Mouse (Mus musculus): Measurements from ENCODE around the gene Cyp2c23. TPM values are rescaled to one million over a fixed set of nuclear protein-coding genes. Genes with fewer than 3 reads are reported as not detected.

Cyp2c23 gene
- polyA plus RNA-seq, 2 experiments: 10.5 to 20.7 TPM

- DNase-seq (ENCODE audit: low read depth in 3 of 3, low spot score in 3 of 3) (no peak), ATAC-seq (ENCODE audit: insufficient read depth) (peak; percentile 54)
- H3K9me3 ChIP-seq (ENCODE audit: control insufficient read depth, low read length): no peaks in the 10 kb centered on the region
- H3K4me1 ChIP-seq (replicated peaks; ENCODE audit: control insufficient read depth in 2 of 2, insufficient read depth in 2 of 2, low read length in 1 of 2): peaks cover 0 to 14% of the 10 kb centered on the region in 2 experiments; a peak in 3 of 4 replicates
- peak overlapping the region; percentile 35 for H3K9ac ChIP-seq (replicated peaks)
- no peak for TF ChIP-seq EP300 (IDR thresholded peaks at IDR 0.05; ENCODE audit: low read depth)
- H3K27ac ChIP-seq: no peak overlapping the region
- H3K36me3 ChIP-seq (replicated peaks; ENCODE audit: control insufficient read depth, insufficient read depth, low read depth): no peaks in the 10 kb centered on the region; the same call in 1 of the 2 replicates
- peak overlapping the region; percentile 58 to 66 for H3K4me3 ChIP-seq (ENCODE audit: insufficient read depth in 1 of 2, low read depth in 2 of 2, low read length in 2 of 2)
- WGBS (ENCODE audit: insufficient replicate concordance): 10% methylated on average over 4 of the region's 4 CpGs
- H3K4me2 ChIP-seq (ENCODE audit: low read depth): peak overlapping the region; percentile 78
- no peaks in the 10 kb centered on the region for H3K27me3 ChIP-seq (ENCODE audit: control insufficient read depth, insufficient read depth, low read length)
Observed at GRCm38 (mm10) chr19:44069914-44070232, 40.9 kb upstream of the Cyp2c23 start.

GRCm38 (mm10) chr19:44069121-44069913 is 40.3 kb upstream of the Cyp2c23 start, which contains the start of gene Erlin1:
TSS of gene Erlin1 (minus strand) at chr19:44069785.
- Histone ChIP-seq H3K36me3 (replicated peaks; ENCODE audit: control insufficient read depth, insufficient read depth, low read depth) (no peaks in the 10 kb centered on the region; the same call in 1 of the 2 replicates), H3K9ac (replicated peaks) (peak within 1 kb of the TSS; percentile 52), H3K4me1 (replicated peaks; ENCODE audit: control insufficient read depth in 2 of 2, insufficient read depth in 2 of 2, low read length in 1 of 2) (peaks cover 0 to 14% of the 10 kb centered on the region in 2 experiments; a peak in 3 of 4 replicates), H3K9me3 (ENCODE audit: control insufficient read depth, low read length) (no peaks in the 10 kb centered on the region), H3K4me2 (ENCODE audit: low read depth) (peak within 1 kb of the TSS; percentile 78), H3K4me3 (ENCODE audit: insufficient read depth in 1 of 2, low read depth in 2 of 2, low read length in 2 of 2) (peak within 1 kb of the TSS; percentile 58 to 66), H3K27me3 (ENCODE audit: control insufficient read depth, insufficient read depth, low read length) (no peaks in the 10 kb centered on the region), H3K27ac (no peak within 1 kb of the TSS)
- TF ChIP-seq CTCF (IDR thresholded peaks at IDR 0.05; ENCODE audit: low read depth) (no peak), EP300 (IDR thresholded peaks at IDR 0.05; ENCODE audit: low read depth) (no peak)
- WGBS (ENCODE audit: insufficient replicate concordance): 1% methylated on average over 75 of the region's 75 CpGs
- DNase-seq (ENCODE audit: low read depth in 3 of 3, low spot score in 3 of 3) (peak; percentile 55 to 66 (median 59)), ATAC-seq (ENCODE audit: insufficient read depth) (peak; percentile 85)

- ATAC-seq (ENCODE audit: insufficient read depth): no peak
- H3K4me2 ChIP-seq (ENCODE audit: low read depth): peak overlapping the region; percentile 78
- 28% methylated on average over 4 of the region's 4 CpGs for WGBS (ENCODE audit: insufficient replicate concordance)
- no peak overlapping the region for H3K27ac ChIP-seq
- no peaks in the 10 kb centered on the region for H3K9me3 ChIP-seq (ENCODE audit: control insufficient read depth, low read length)
- TF ChIP-seq CTCF (IDR thresholded peaks at IDR 0.05; ENCODE audit: low read depth) (no peak), EP300 (IDR thresholded peaks at IDR 0.05; ENCODE audit: low read depth) (no peak)
- no peaks in the 10 kb centered on the region for H3K27me3 ChIP-seq (ENCODE audit: control insufficient read depth, insufficient read depth, low read length)
- no peaks in the 10 kb centered on the region; the same call in 1 of the 2 replicates for H3K36me3 ChIP-seq (replicated peaks; ENCODE audit: control insufficient read depth, insufficient read depth, low read depth)
- H3K9ac ChIP-seq (replicated peaks): no peak overlapping the region
- H3K4me1 ChIP-seq (replicated peaks; ENCODE audit: control insufficient read depth in 2 of 2, insufficient read depth in 2 of 2, low read length in 1 of 2): peaks cover 0 to 14% of the 10 kb centered on the region in 2 experiments; a peak in 3 of 4 replicates
- no peak for DNase-seq (ENCODE audit: low read depth in 3 of 3, low spot score in 3 of 3)
- H3K4me3 ChIP-seq (ENCODE audit: insufficient read depth in 1 of 2, low read depth in 2 of 2, low read length in 2 of 2): peak overlapping the region; percentile 10 to 58; a peak in 3 of 4 replicates
Observed at GRCm38 (mm10) chr19:44068232-44068631, 39.2 kb upstream of the Cyp2c23 start.

GRCm38 (mm10) chr19:44067323-44068049 is 38.5 kb upstream of the Cyp2c23 start:
- 64% methylated on average over 9 of the region's 9 CpGs for WGBS (ENCODE audit: insufficient replicate concordance)
- Histone ChIP-seq H3K36me3 (replicated peaks; ENCODE audit: control insufficient read depth, insufficient read depth, low read depth) (no peaks in the 10 kb centered on the region; the same call in 1 of the 2 replicates), H3K27me3 (ENCODE audit: control insufficient read depth, insufficient read depth, low read length) (no peaks in the 10 kb centered on the region), H3K27ac (no peak overlapping the region), H3K4me3 (ENCODE audit: insufficient read depth in 1 of 2, low read depth in 2 of 2, low read length in 2 of 2) (peak overlapping the region in 1 of 2 experiments; percentile 3; a peak in 1 of 4 replicates), H3K4me1 (replicated peaks; ENCODE audit: control insufficient read depth in 2 of 2, insufficient read depth in 2 of 2, low read length in 1 of 2) (peaks cover 0 to 14% of the 10 kb centered on the region in 2 experiments; a peak in 3 of 4 replicates), H3K4me2 (ENCODE audit: low read depth) (peak overlapping the region; percentile 78), H3K9ac (replicated peaks) (no peak overlapping the region), H3K9me3 (ENCODE audit: control insufficient read depth, low read length) (no peaks in the 10 kb centered on the region)
- no peak for TF ChIP-seq EP300 (IDR thresholded peaks at IDR 0.05; ENCODE audit: low read depth)
- no peak for TF ChIP-seq CTCF (IDR thresholded peaks at IDR 0.05; ENCODE audit: low read depth)
- DNase-seq (ENCODE audit: low read depth in 3 of 3, low spot score in 3 of 3) (no peak), ATAC-seq (ENCODE audit: insufficient read depth) (no peak)

- DNase-seq (ENCODE audit: low read depth in 3 of 3, low spot score in 3 of 3): no peak
- H3K27me3 ChIP-seq (ENCODE audit: control insufficient read depth, insufficient read depth, low read length): no peaks in the 10 kb centered on the region
- no peak for ATAC-seq (ENCODE audit: insufficient read depth)
- no peaks in the 10 kb centered on the region for H3K9me3 ChIP-seq (ENCODE audit: control insufficient read depth, low read length)
- H3K27ac ChIP-seq: no peak overlapping the region
- H3K4me3 ChIP-seq (ENCODE audit: insufficient read depth in 1 of 2, low read depth in 2 of 2, low read length in 2 of 2): no peak overlapping the region
- H3K9ac ChIP-seq (replicated peaks): no peak overlapping the region
- peaks cover 3% of the 10 kb centered on the region for H3K36me3 ChIP-seq (replicated peaks; ENCODE audit: control insufficient read depth, insufficient read depth, low read depth)
- no peak overlapping the region for H3K4me2 ChIP-seq (ENCODE audit: low read depth)
- WGBS (ENCODE audit: insufficient replicate concordance): 73% methylated on average over 2 of the region's 2 CpGs
- peaks cover 0 to 10% of the 10 kb centered on the region in 2 experiments; a peak in 3 of 4 replicates for H3K4me1 ChIP-seq (replicated peaks; ENCODE audit: control insufficient read depth in 2 of 2, insufficient read depth in 2 of 2, low read length in 1 of 2)
- TF ChIP-seq CTCF (IDR thresholded peaks at IDR 0.05; ENCODE audit: low read depth) (no peak), EP300 (IDR thresholded peaks at IDR 0.05; ENCODE audit: low read depth) (no peak)
Observed at GRCm38 (mm10) chr19:44064734-44065133, 35.7 kb upstream of the Cyp2c23 start.
